Comparison of ENCODE assay signal across 8 mouse cellular contexts in genomic region chr19:8798264-8798946, GRCm38 (mm10). TPM values are rescaled to one million over a fixed set of nuclear protein-coding genes. Genes with fewer than 3 reads are reported as not detected.
DNase-seq lines count a peak whose midpoint lies in the region; ATAC-seq lines count a peak whose summit lies in the region.

Gene Polr2g (minus strand): TSS chr19:8798577.

- H3K9ac ChIP-seq in kidney, embryonic 15.5 days: peak within 1 kb of the TSS; percentile 85

- peak; percentile 89 to 91 for DNase-seq in B cell, adult 2 months
- DNase-seq in brain, adult 2 months (ENCODE audit: low read depth, low spot score): peak; percentile 98
- peak; percentile 95 for DNase-seq in heart, embryonic 10.5 days (ENCODE audit: low spot score)
- peak; percentile 93 for DNase-seq in liver
- peak; percentile 86 to 92 for DNase-seq in spleen, postnatal 4 days (ENCODE audit: low spot score in 2 of 2)

- H3K27ac ChIP-seq in heart, embryonic 10.5 days: peak within 1 kb of the TSS; percentile 86
- H3K27ac ChIP-seq in kidney, embryonic 15.5 days: peak within 1 kb of the TSS; percentile 85

- peaks cover 19% of the 10 kb centered on the region for H3K4me1 ChIP-seq in heart, embryonic 10.5 days
- peaks cover 26% of the 10 kb centered on the region for H3K4me1 ChIP-seq in kidney, embryonic 15.5 days

- 2% methylated on average over 25 of the region's 25 CpGs for WGBS in heart, embryonic 10.5 days
- WGBS in kidney, embryonic 15.5 days: 1% methylated on average over 25 of the region's 25 CpGs

- H3K36me3 ChIP-seq in heart, embryonic 10.5 days: peaks cover 28% of the 10 kb centered on the region
- peaks cover 33% of the 10 kb centered on the region for H3K36me3 ChIP-seq in kidney, embryonic 15.5 days

- H3K27me3 ChIP-seq in heart, embryonic 10.5 days (ENCODE audit: insufficient read depth, poor library complexity, severe bottlenecking): no peaks in the 10 kb centered on the region
- H3K27me3 ChIP-seq in kidney, embryonic 15.5 days: no peaks in the 10 kb centered on the region

- H3K9me3 ChIP-seq in heart, embryonic 10.5 days: no peaks in the 10 kb centered on the region
- H3K9me3 ChIP-seq in kidney, embryonic 15.5 days (replicated peaks): no peaks in the 10 kb centered on the region

- H3K4me3 ChIP-seq in heart, embryonic 10.5 days: peak within 1 kb of the TSS; percentile 71
- peak within 1 kb of the TSS; percentile 86 for H3K4me3 ChIP-seq in kidney, embryonic 15.5 days (replicated peaks)

- ATAC-seq in erythroblast, adult 5-6 weeks (replicated peaks; ENCODE audit: low FRiP score, poor library complexity, severe bottlenecking): peak; percentile 77
- peak; percentile 83 for ATAC-seq in kidney, embryonic 15.5 days (replicated peaks; ENCODE audit: low FRiP score)
- peak; percentile 80 for ATAC-seq in monocyte, adult 5-6 weeks (replicated peaks; ENCODE audit: insufficient number of reproducible peaks, low FRiP score, low TSS enrichment, poor library complexity, severe bottlenecking)

- peak within 1 kb of the TSS; percentile 81 for H3K4me2 ChIP-seq in kidney, embryonic 15.5 days

RNA-seq across cellular contexts. Expression of gene Polr2g, which starts in this region (rescaled TPM):
- 21.5 and 23.0 TPM in 2 replicates for total RNA-seq in erythroblast, adult 5-6 weeks (2015; ENCODE audit: low replicate concordance)
- 9.9 and 20.1 TPM in 2 replicates for total RNA-seq in erythroblast, adult 5-6 weeks (2017; ENCODE audit: low replicate concordance)
- polyA plus RNA-seq in heart, embryonic 10.5 days (2016; fragmentation: Nextera tagmentation; extraction: Ambion mirVana): 159 and 172 TPM in 2 replicates
- 172 and 187 TPM in 2 replicates for polyA plus RNA-seq in kidney, embryonic 15.5 days (2015; fragmentation: Nextera tagmentation; extraction: Ambion mirVana)
- total RNA-seq in monocyte, adult 5-6 weeks (2017): 31.6 to 48.4 TPM (median 47.3 TPM) in 3 replicates

Comparison
In these comparisons a context has a peak if more than half of its experiments do, and no peak if none do; other contexts are left out.
1. Peak in every context shown above with its lines: DNase-seq, ATAC-seq, H3K4me3 ChIP-seq and H3K27ac ChIP-seq.